Comparison of ENCODE assay signal across 9 mouse cellular contexts in the genomic region with DNA sequence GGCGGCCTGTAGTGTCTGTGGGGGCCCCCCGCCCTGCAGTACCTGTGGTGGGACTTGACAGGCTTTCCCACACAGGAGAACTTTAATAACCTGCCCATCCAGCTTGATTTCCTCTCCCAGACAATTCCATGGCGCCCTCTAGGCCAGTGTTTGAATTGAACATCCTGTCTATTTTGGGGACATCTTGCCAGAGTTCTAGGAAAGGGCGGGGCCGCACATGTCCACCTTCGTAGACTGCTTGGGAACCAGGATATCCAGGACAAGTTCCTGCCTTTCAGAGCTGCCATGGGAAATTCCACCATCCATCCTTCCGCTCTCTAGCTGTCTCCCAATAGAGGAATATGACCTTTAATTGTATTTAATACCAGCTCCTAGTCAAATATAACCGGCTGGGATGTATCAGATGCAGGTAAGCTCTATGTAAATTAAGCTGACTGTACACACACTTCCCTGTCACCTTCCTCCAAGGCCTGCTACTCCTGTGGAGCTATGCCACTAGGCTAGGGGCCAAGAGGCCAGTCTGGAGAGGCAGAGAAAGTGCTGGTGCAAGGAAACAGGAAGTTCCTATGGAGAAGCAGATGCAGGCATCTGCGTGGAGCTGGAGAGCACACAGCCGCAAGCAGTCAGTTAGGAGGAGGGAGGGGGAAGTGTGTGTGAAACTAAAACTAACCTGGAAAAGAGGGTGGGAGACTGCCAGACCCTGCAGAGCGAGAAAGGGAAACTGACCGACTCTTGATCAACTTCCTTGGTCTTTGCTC. TPM values are rescaled to one million over a fixed set of nuclear protein-coding genes. Genes with fewer than 3 reads are reported as not detected.
DNase-seq lines count a peak whose midpoint lies in the region; ATAC-seq lines count a peak whose summit lies in the region.
"Had no signal": no experiment of that assay in that cellular context is flagged by ENCODE, and none has a peak within 500 bp of the region (broad histone marks: within the 10 kb centered on the region; RNA-seq: fewer than 3 reads in every experiment).

No protein-coding gene starts in this region.

- no peaks in the 10 kb centered on the region for H3K9me3 ChIP-seq in heart, embryonic 12.5 days (replicated peaks)
- no peaks in the 10 kb centered on the region for H3K9me3 ChIP-seq in kidney, embryonic 15.5 days (replicated peaks)
- H3K9me3 ChIP-seq: stomach, embryonic 15.5 days had no signal

- H3K4me3 ChIP-seq in heart, embryonic 12.5 days, result no peak overlapping the region
- no peak overlapping the region for H3K4me3 ChIP-seq in kidney, embryonic 15.5 days (replicated peaks)
- H3K4me3 ChIP-seq: stomach, embryonic 15.5 days had no signal

- H3K4me2 ChIP-seq in heart, embryonic 12.5 days, result no peak overlapping the region
- no peak overlapping the region for H3K4me2 ChIP-seq in kidney, embryonic 15.5 days
- H3K4me2 ChIP-seq: stomach, embryonic 15.5 days had no signal

- WGBS in heart, embryonic 12.5 days, result 77% methylated on average over 12 of the region's 12 CpGs
- 74% methylated on average over 12 of the region's 12 CpGs for WGBS in kidney, embryonic 15.5 days

- H3K9ac ChIP-seq in heart, embryonic 12.5 days, result no peak overlapping the region
- H3K9ac ChIP-seq in kidney, embryonic 15.5 days, result no peak overlapping the region
- H3K9ac ChIP-seq: stomach, embryonic 15.5 days had no signal

- peak; percentile 56 to 80 for DNase-seq in heart, adult 18-20 months
- peak; percentile 82 for DNase-seq in lung, postnatal 36 days
- DNase-seq in c-Kit-positive CD71-positive TER-119-positive erythroid progenitor cells, embryonic 14.5 days (ENCODE audit: low spot score), result no peak
- no peak for DNase-seq in ovary, postnatal 14 days (ENCODE audit: low spot score)
- DNase-seq in MN1 (ENCODE audit: low spot score), result no peak

- no peak overlapping the region; the same call in 1 of the 2 replicates for H3K27ac ChIP-seq in heart, embryonic 12.5 days (ENCODE audit: poor library complexity, severe bottlenecking)
- peak overlapping the region; percentile 22; the same call in 1 of the 2 replicates for H3K27ac ChIP-seq in kidney, embryonic 15.5 days
- H3K27ac ChIP-seq: stomach, embryonic 15.5 days had no signal

- H3K36me3 ChIP-seq in heart, embryonic 12.5 days, result peaks cover 45% of the 10 kb centered on the region
- H3K36me3 ChIP-seq in kidney, embryonic 15.5 days, result peaks cover 27% of the 10 kb centered on the region
- H3K36me3 ChIP-seq: stomach, embryonic 15.5 days had no signal

- peaks cover 45% of the 10 kb centered on the region for H3K4me1 ChIP-seq in heart, embryonic 12.5 days (replicated peaks)
- H3K4me1 ChIP-seq in kidney, embryonic 15.5 days, result peaks cover 33% of the 10 kb centered on the region

- no peak for ATAC-seq in heart, embryonic 12.5 days (ENCODE audit: insufficient number of reproducible peaks, low FRiP score)
- peak; percentile 86 for ATAC-seq in granulocyte monocyte progenitor cell, adult 5-6 weeks (replicated peaks; ENCODE audit: poor library complexity, severe bottlenecking)
- no peak for ATAC-seq in kidney, embryonic 15.5 days (replicated peaks; ENCODE audit: low FRiP score)

- no peaks in the 10 kb centered on the region for H3K27me3 ChIP-seq in heart, embryonic 12.5 days (replicated peaks)
- H3K27me3 ChIP-seq in kidney, embryonic 15.5 days, result no peaks in the 10 kb centered on the region
- H3K27me3 ChIP-seq: stomach, embryonic 15.5 days had no signal

RNA-seq across cellular contexts. Expression of a gene that starts 16.2 kb away (rescaled TPM):
- total RNA-seq in heart, adult 18-20 months (2021), result 10 to 100 TPM; 10.3 to 16.1 TPM
- polyA plus RNA-seq in heart, embryonic 12.5 days (2016; fragmentation: Nextera tagmentation; extraction: Ambion mirVana), result 26.6 and 29.8 TPM in 2 replicates
- 62.7 and 65.3 TPM in 2 replicates for total RNA-seq in granulocyte monocyte progenitor cell, adult 5-6 weeks (2014; fragmentation: Nextera tagmentation)
- total RNA-seq in granulocyte monocyte progenitor cell, adult 5-6 weeks (2017), result 58.2 and 61.1 TPM in 2 replicates
- polyA plus RNA-seq in kidney, embryonic 15.5 days (2015; fragmentation: Nextera tagmentation; extraction: Ambion mirVana), result 29.0 and 30.6 TPM in 2 replicates

RNA-seq across cellular contexts. Expression of a gene that starts 41.8 kb away (rescaled TPM):
- total RNA-seq in heart, adult 18-20 months (2021), result 1 to 10 TPM; 2.5 to 6.2 TPM
- polyA plus RNA-seq in heart, embryonic 12.5 days (2016; fragmentation: Nextera tagmentation; extraction: Ambion mirVana), result 21.2 and 21.4 TPM in 2 replicates
- total RNA-seq in granulocyte monocyte progenitor cell, adult 5-6 weeks (2014; fragmentation: Nextera tagmentation), result not detected in 2 replicates
- total RNA-seq in granulocyte monocyte progenitor cell, adult 5-6 weeks (2017), result 0.39 TPM in 1 of 2 replicates, not detected in the other
- polyA plus RNA-seq in kidney, embryonic 15.5 days (2015; fragmentation: Nextera tagmentation; extraction: Ambion mirVana), result 4.9 and 10.1 TPM in 2 replicates

RNA-seq across cellular contexts. Expression of a gene that starts 45.2 kb away (rescaled TPM):
- 10 to 100 TPM; 39.6 to 40.8 TPM for total RNA-seq in heart, adult 18-20 months (2021)
- polyA plus RNA-seq in heart, embryonic 12.5 days (2016; fragmentation: Nextera tagmentation; extraction: Ambion mirVana), result 43.1 and 47.7 TPM in 2 replicates
- 17.4 and 18.3 TPM in 2 replicates for total RNA-seq in granulocyte monocyte progenitor cell, adult 5-6 weeks (2014; fragmentation: Nextera tagmentation)
- total RNA-seq in granulocyte monocyte progenitor cell, adult 5-6 weeks (2017), result 6.5 and 7.7 TPM in 2 replicates
- 10.4 and 12.6 TPM in 2 replicates for polyA plus RNA-seq in kidney, embryonic 15.5 days (2015; fragmentation: Nextera tagmentation; extraction: Ambion mirVana)

Comparison
In these comparisons a context has a peak if more than half of its experiments do, and no peak if none do; other contexts are left out.
1. DNase-seq: peak in heart, adult 18-20 months (2 of 2) and lung, postnatal 36 days (single experiment); none in c-Kit-positive CD71-positive TER-119-positive erythroid progenitor cells, embryonic 14.5 days (single experiment), ovary, postnatal 14 days (single experiment) and MN1 (single experiment).